Mouse (Mus musculus): ENCODE measurements around the gene Ndrg4. TPM values are rescaled to one million over a fixed set of nuclear protein-coding genes. Genes with fewer than 3 reads are reported as not detected.
"Not testable (repeated sequence)": the region's sequence is repeated elsewhere in the genome, so short reads cannot be mapped to it uniquely, and the experiment has no call there.

Gene Ndrg4
- total RNA-seq, 2 experiments from 2014 or later = 1,675 to 1,813 TPM

GRCm38 (mm10) chr8:95661085-95661484, 15.7 kb upstream of the Ndrg4 start:
- no peak overlapping the region for H3K27ac ChIP-seq
- intact Hi-C loops (cut with DNase I) = no loop called here
- no peak for TF ChIP-seq CTCF (IDR thresholded peaks at IDR 0.05)
- no peak overlapping the region for H3K4me3 ChIP-seq
- DNase-seq (ENCODE audit: extremely low spot score in 1 of 2, low spot score in 2 of 2) = no peak

DNA sequence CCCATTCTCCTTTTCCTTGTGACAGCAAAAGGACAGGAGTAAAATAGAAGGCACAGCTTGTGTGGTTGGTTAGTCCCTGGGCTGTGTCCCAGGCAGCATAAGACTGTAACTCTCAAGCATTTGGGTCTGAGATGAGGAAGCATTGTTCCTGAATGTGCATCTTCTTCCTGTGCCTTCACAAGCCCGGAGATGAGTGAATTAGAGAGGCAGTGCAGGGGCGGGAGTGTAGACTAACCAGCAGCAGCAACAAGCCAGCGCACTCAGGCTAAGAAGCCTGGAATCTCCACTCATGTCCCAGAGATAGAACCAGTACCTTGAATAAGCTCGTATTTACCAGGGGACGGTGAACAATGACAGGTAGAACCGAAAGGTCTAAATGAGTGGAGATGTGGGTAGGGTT, 15.2 kb upstream of the Ndrg4 start:
- Histone ChIP-seq H3K4me3 (no peak overlapping the region), H3K27ac (no peak overlapping the region)
- no peak for TF ChIP-seq CTCF (IDR thresholded peaks at IDR 0.05)
- intact Hi-C loops (cut with DNase I) = no loop called here
- DNase-seq (ENCODE audit: extremely low spot score in 1 of 2, low spot score in 2 of 2) = no peak

DNA sequence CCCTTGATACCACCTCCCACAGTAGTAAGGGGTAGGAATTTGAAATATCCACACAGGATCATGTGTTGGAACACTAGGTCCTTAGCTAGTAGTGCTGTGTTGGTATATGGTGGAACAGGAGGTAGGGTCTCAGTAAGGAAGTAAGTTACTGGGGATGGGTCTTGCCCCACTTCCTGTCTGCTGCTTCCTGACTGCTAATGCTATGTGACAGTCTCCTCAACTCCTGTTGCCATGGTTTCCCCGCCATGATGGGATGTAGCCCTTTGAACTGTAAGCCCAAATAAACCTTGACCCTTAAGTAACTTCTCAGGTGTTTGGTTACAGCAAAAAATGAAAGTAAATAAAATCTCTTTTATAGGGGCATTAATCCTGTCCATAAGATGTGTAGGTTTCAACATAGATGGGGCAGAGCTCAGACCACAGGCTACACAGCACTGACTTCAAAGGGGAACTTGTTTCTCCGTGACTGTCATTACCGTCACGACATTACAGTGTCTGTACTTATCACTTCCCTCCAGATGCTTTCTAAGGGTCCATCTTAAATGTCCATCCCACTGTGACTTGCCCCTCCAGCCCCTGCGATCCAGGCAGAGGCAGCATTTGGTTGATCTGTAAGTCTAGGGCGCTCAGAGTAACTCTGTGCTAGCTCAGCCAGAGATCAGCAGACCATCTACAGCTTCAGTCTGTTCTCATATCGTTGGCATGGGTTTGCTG, 13.7 kb upstream of the Ndrg4 start:
- H3K4me3 ChIP-seq = no peak overlapping the region
- DNase-seq (ENCODE audit: extremely low spot score in 1 of 2, low spot score in 2 of 2) = no peak
- H3K27ac ChIP-seq = no peak overlapping the region
- intact Hi-C loops (cut with DNase I) = no loop called here
- TF ChIP-seq CTCF (IDR thresholded peaks at IDR 0.05) = no peak

DNA sequence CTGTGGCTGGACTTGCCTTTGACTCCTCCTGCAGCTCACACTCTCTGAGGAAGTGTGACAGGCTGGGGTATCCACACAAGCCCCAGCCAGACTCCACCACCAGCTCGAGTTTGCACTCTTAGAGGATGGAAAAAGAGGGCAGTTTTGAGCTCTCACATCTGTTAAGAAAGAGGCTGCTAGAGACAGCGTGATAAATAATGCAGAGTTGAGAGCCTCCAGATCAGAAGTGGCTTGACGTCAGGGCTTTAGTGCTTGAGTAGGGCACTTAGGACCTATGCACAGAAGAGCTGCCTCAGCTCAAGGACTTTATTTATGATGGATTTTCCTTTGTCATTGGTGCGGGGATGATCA, 13.2 kb upstream of the Ndrg4 start:
- no peak for TF ChIP-seq CTCF (IDR thresholded peaks at IDR 0.05)
- no peak for DNase-seq (ENCODE audit: extremely low spot score in 1 of 2, low spot score in 2 of 2)
- intact Hi-C loops (cut with DNase I) = no loop called here
- Histone ChIP-seq H3K27ac (no peak overlapping the region), H3K4me3 (no peak overlapping the region)

GRCm38 (mm10) chr8:95665813-95666452, 10.8 kb upstream of the Ndrg4 start:
- H3K4me3 ChIP-seq; DNase-seq (ENCODE audit: extremely low spot score in 1 of 2, low spot score in 2 of 2); intact Hi-C loops (cut with DNase I); H3K27ac ChIP-seq: not testable (repeated sequence)

DNA sequence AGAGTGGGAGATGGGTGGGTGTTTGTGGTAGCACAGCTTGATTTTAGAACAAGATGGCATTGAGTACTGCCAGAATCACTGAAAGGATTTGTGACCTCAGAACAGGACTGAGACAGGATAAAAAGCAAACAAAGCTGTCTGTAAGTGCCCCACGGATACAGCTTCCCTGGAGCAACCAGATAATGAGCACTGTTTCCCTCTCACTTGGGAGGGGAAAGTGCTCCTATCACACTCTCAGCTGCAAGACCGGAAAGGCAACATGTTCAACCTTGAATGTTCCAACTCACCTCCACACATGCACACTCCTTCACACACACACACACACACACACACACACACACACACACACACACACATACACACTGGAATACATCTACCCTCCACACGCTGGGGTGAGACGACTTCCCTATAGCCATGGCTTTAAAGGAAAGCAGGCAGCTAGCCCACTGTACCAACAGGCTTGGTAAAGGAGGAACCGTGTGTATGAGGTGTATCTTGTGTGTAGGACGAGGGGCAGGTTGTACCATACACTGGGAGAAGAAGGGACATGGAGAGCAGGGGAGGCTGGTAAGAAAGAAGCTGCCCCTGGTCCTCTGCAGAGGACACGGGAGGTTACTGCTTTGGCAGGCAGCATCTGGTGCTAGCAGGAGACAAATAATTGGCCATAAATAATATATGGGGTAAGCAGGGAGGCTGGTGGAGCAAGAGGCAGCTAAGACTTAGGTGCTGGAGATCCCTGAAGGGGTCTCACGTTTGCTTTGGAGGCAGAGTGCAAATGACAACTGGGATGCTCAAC, 8.4 kb upstream of the Ndrg4 start:
- H3K27ac ChIP-seq = no peak overlapping the region
- intact Hi-C loops (cut with DNase I) = no loop called here
- TF ChIP-seq CTCF (IDR thresholded peaks at IDR 0.05) = no peak
- no peak overlapping the region for H3K4me3 ChIP-seq
- DNase-seq (ENCODE audit: extremely low spot score in 1 of 2, low spot score in 2 of 2) = no peak

DNA sequence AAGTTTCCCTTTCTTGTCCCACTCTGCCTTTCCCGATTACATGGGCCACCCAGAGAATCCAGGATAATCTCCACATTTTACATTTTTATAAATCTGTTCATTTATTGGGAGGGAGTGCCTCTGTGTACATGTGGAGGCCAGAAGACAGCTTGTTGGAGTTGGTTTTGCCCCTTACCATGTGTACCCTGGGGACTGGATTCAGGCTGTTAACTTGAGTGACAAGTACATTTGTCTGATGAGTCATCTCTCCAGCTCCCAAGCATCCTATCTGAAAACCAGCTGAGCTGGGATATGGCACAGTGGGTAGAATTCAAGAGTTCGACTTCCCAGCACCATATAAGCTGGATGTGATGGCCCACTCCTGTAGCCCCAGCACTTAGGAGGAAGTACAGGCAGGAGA, 6.8 kb upstream of the Ndrg4 start:
- no peak for DNase-seq (ENCODE audit: extremely low spot score in 1 of 2, low spot score in 2 of 2)
- H3K27ac ChIP-seq = no peak overlapping the region
- intact Hi-C loops (cut with DNase I) = no loop called here
- TF ChIP-seq CTCF (IDR thresholded peaks at IDR 0.05) = no peak
- H3K4me3 ChIP-seq = no peak overlapping the region

GRCm38 (mm10) chr8:95671861-95672260, 4.9 kb upstream of the Ndrg4 start:
- DNase-seq (ENCODE audit: extremely low spot score in 1 of 2, low spot score in 2 of 2) = no peak
- no peak for TF ChIP-seq CTCF (IDR thresholded peaks at IDR 0.05)
- Histone ChIP-seq H3K27ac (no peak overlapping the region), H3K4me3 (no peak overlapping the region)
- intact Hi-C loops (cut with DNase I) = no loop called here

- no peak overlapping the region for H3K27ac ChIP-seq
- TF ChIP-seq CTCF (IDR thresholded peaks at IDR 0.05) = no peak
- no peak for DNase-seq (ENCODE audit: extremely low spot score in 1 of 2, low spot score in 2 of 2)
- intact Hi-C loops (cut with DNase I) = no loop called here
- no peak overlapping the region for H3K4me3 ChIP-seq
Observed at GRCm38 (mm10) chr8:95672811-95673210, 4.0 kb upstream of the Ndrg4 start.

DNA sequence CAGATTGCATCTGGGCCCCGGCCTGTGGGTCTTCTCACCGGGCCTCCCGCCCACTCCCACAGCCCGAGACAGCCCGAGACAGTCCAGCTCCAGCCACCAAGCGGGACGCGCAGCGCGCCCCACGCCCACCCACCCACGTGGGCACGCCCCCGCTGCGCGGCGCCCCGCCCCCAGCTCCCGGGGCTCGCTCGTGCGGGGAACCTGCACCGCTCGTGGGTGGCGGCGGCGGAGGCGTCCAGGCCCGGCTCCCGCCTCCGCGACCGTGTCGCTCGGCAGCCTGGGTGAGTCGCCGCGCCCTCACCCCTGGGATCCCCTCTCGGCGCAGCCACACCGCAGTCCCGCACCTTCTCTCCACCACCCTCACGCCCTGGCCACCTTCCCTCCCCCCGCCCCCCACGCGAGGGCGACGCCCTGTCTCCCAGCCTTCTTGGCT, 827 bp downstream of the Ndrg4 start:
- Histone ChIP-seq H3K27ac (peak overlapping the region; percentile 92), H3K4me3 (peak overlapping the region; percentile 62)
- DNase-seq (ENCODE audit: extremely low spot score in 1 of 2, low spot score in 2 of 2) = peak; percentile 43 to 53
- intact Hi-C loops (cut with DNase I) = loop anchor here (2.0 to 5.0 kb wide), 2 partner anchors 17 to 70 kb away; no protein-coding TSS in a partner anchor
- TF ChIP-seq CTCF (IDR thresholded peaks at IDR 0.05) = no peak

GRCm38 (mm10) chr8:95678024-95678611, 1.3 kb downstream of the Ndrg4 start:
- Histone ChIP-seq H3K4me3 (peak overlapping the region; percentile 62), H3K27ac (peak overlapping the region; percentile 92)
- no peak for TF ChIP-seq CTCF (IDR thresholded peaks at IDR 0.05)
- intact Hi-C loops (cut with DNase I) = loop anchor here (2.0 to 5.0 kb wide), 2 partner anchors 17 to 71 kb away; no protein-coding TSS in a partner anchor
- DNase-seq (ENCODE audit: extremely low spot score in 1 of 2, low spot score in 2 of 2) = peak; percentile 70 to 75
